Mouse (Mus musculus) G1E (cell line): ENCODE measurements around the gene Dnah7a. TPM values are rescaled to one million over a fixed set of nuclear protein-coding genes. Genes with fewer than 3 reads are reported as not detected.
A peak's percentile ranks its signal among the peaks of the same experiment; 100 is the strongest.
"Not testable (repeated sequence)": the region's sequence is repeated elsewhere in the genome, so short reads cannot be mapped to it uniquely, and the experiment has no call there.

Experiments
- ATAC-seq: 2 replicates; pipeline ENCODE4 v1.8.0; 2016; ENCODE audit warnings: mild to moderate bottlenecking; ENCODE audit not compliant: insufficient number of reproducible peaks, poor library complexity, low FRiP score, severe bottlenecking; ENCODE audit errors: extremely low read depth
- DNase-seq: peaks from one replicate; pipeline ENCODE4 v3.0.0; 2012; ENCODE audit warnings: low spot score
- H3K27me3 ChIP-seq: 2 replicates; pipeline ENCODE4 v1.6.1; 2012; ENCODE audit warnings: mild to moderate bottlenecking, low read length, inconsistent platforms; ENCODE audit not compliant: insufficient read depth
- H3K36me3 ChIP-seq: replicated peaks from 2 replicates; pipeline ENCODE3; 2012; ENCODE audit warnings: mild to moderate bottlenecking, inconsistent platforms
- H3K4me1 ChIP-seq: 2 replicates; pipeline ENCODE4 v1.6.1; 2012; ENCODE audit warnings: low read depth, low read length, inconsistent platforms, mixed read lengths; ENCODE audit not compliant: insufficient read depth
- H3K4me3 ChIP-seq: 2 replicates; pipeline ENCODE4 v1.5.1; 2012; ENCODE audit warnings: low read depth, mild to moderate bottlenecking, inconsistent platforms, low read length, moderate library complexity, mixed read lengths
- H3K9me3 ChIP-seq: replicated peaks from 2 replicates; pipeline ENCODE4 v1.6.1; 2012; ENCODE audit warnings: inconsistent platforms
- CTCF ChIP-seq: IDR thresholded peaks from 2 replicates; pipeline ENCODE4 v1.5.1; 2012; ENCODE audit warnings: low read depth, low read length, inconsistent platforms, mixed read lengths
- GATA1 ChIP-seq: IDR thresholded peaks from 2 replicates; pipeline ENCODE4 v1.6.1; 2012; ENCODE audit warnings: borderline replicate concordance, low read length, inconsistent platforms, mixed read lengths
- GATA2 ChIP-seq: IDR thresholded peaks from 2 replicates; pipeline ENCODE4 v1.6.1; 2012; ENCODE audit warnings: low read depth, low read length, inconsistent platforms, borderline replicate concordance
- POLR2AphosphoS5 ChIP-seq: IDR thresholded peaks from 2 replicates; pipeline ENCODE4 v1.6.1; 2012; ENCODE audit warnings: low read depth, low read length, inconsistent platforms; ENCODE audit not compliant: insufficient replicate concordance
- TAL1 ChIP-seq: conservative IDR thresholded peaks from 2 replicates; pipeline ENCODE4 v1.6.1; 2012; ENCODE audit warnings: low read depth, low read length, inconsistent platforms, mixed read lengths
- polyA plus RNA-seq: library from polyadenylated mRNA; stranded (reverse); fragments of >175 nt; gene quantifications from 2 replicates; pipeline ENCODE4 v1.2.3, GENCODE M21; 2012
- total RNA-seq, 2 experiments: library from RNA; stranded (forward) in 1 of 2; stranded (reverse) in 1 of 2; fragments of 200-1000 nt in 1 of 2; fragments of >200 nt in 1 of 2; fragmentation: Nextera tagmentation in 1 of 2; gene quantifications; 2 replicates each; pipeline ENCODE4 v1.2.3; 2014 to 2017

Dnah7a gene
- total and polyA plus RNA-seq, 3 experiments: 0.05 TPM; not detected in 2

GRCm38 (mm10) chr1:53741742-53742458 lies 35.3 kb upstream of the Dnah7a start:
- H3K36me3 ChIP-seq: no peaks in the 10 kb centered on the region
- peaks cover 8% of the 10 kb centered on the region; the same call in 1 of the 2 replicates for H3K27me3 ChIP-seq
- TF ChIP-seq CTCF: no peak
- TF ChIP-seq TAL1: no peak
- no peak for TF ChIP-seq POLR2AphosphoS5
- TF ChIP-seq GATA2: no peak
- TF ChIP-seq GATA1: no peak
- peaks cover 4% of the 10 kb centered on the region; the same call in 1 of the 2 replicates for H3K4me1 ChIP-seq
- ATAC-seq (no peak), DNase-seq (no peak)
- no peak overlapping the region for H3K4me3 ChIP-seq
- H3K9me3 ChIP-seq: no peaks in the 10 kb centered on the region

GRCm38 (mm10) chr1:53740777-53741336 lies 34.3 kb upstream of the Dnah7a start:
- DNase-seq (no peak), ATAC-seq (no peak)
- Histone ChIP-seq H3K4me3 (no peak overlapping the region), H3K36me3 (no peaks in the 10 kb centered on the region), H3K9me3 (no peaks in the 10 kb centered on the region), H3K27me3 (peaks cover 3% of the 10 kb centered on the region; the same call in 1 of the 2 replicates), H3K4me1 (no peaks in the 10 kb centered on the region)
- no peak for TF ChIP-seq GATA2
- TF ChIP-seq POLR2AphosphoS5: no peak
- TF ChIP-seq CTCF: no peak
- no peak for TF ChIP-seq GATA1

DNA sequence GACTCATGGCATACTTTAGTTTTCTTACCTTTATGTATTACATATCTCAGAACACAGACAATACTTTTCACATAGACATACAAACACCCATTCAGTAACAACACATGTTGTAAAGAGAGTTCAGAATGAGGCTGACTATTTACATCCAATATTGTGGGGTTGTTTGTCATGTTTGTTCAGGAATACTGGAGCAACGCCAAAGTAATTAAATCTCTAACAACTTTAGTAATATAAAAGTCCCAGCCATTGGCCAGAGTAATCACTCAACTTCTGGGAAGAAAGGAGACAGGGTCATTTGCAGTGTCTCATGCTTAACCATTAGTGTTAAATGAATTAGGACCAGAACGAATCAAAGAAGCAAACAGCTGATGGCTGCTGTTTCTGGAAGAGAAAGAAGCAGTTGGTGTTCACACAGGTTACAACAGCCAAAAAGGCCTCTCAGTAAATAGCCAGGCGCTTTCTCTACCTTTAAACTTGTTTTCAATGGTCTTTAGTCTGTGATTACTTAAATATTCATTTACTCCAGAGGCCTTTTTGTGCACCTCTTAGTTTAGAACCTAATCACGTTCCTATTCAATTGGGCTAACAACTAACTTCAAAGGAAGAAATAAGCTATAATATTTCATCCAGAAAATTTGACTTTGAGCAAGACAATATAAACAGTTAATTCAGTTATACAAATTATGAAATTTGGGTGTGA lies 33.6 kb upstream of the Dnah7a start:
- ATAC-seq, H3K4me3 ChIP-seq, DNase-seq, H3K4me1 ChIP-seq, H3K27me3 ChIP-seq, H3K9me3 ChIP-seq, H3K36me3 ChIP-seq: not testable (repeated sequence)

DNA sequence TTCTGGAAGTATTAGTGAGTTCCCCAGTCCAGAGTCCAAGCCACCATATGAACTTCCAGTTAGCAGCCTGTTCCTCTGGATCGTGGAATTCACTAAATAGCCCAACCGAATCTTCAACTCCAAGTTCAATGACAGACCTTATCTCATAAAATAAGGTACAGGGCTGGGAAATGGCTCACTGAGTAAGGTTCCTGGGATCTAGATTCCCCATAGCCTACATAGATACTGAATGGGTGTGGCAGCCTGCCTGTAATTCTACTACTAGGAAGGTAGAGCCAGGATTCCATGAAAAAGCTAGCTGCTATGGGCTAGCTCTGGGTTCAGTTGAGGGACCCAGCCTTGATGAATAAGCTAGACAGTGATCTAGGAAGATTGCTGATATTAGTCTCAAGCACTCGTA lies 30.0 kb upstream of the Dnah7a start:
- Histone ChIP-seq H3K4me3 (no peak overlapping the region), H3K4me1 (no peaks in the 10 kb centered on the region), H3K27me3 (no peaks in the 10 kb centered on the region; the same call in 1 of the 2 replicates), H3K36me3 (no peaks in the 10 kb centered on the region), H3K9me3 (no peaks in the 10 kb centered on the region)
- TF ChIP-seq CTCF: no peak
- TF ChIP-seq GATA2: no peak
- TF ChIP-seq GATA1: no peak
- no peak for TF ChIP-seq TAL1
- no peak for TF ChIP-seq POLR2AphosphoS5
- ATAC-seq: no peak
- DNase-seq: no peak

- TF ChIP-seq CTCF (no peak), TAL1 (no peak), GATA2 (no peak), GATA1 (no peak), POLR2AphosphoS5 (no peak)
- DNase-seq (no peak), ATAC-seq (peak; percentile 65)
- H3K27me3 ChIP-seq: 0 out of 2 replicates have a peak, but pooled peaks cover 3% of the 10 kb centered on the region
- H3K9me3 ChIP-seq: no peaks in the 10 kb centered on the region
- H3K4me3 ChIP-seq: no peak overlapping the region
- no peaks in the 10 kb centered on the region for H3K36me3 ChIP-seq
- H3K4me1 ChIP-seq: no peaks in the 10 kb centered on the region; the same call in 1 of the 2 replicates
Measured at GRCm38 (mm10) chr1:53728489-53729225, 22.1 kb upstream of the Dnah7a start.

GRCm38 (mm10) chr1:53726883-53727282 lies 20.3 kb upstream of the Dnah7a start:
- ATAC-seq (no peak), DNase-seq (no peak)
- no peaks in the 10 kb centered on the region; the same call in 1 of the 2 replicates for H3K4me1 ChIP-seq
- H3K27me3 ChIP-seq: 0 out of 2 replicates have a peak, but pooled peaks cover 3% of the 10 kb centered on the region
- no peak overlapping the region for H3K4me3 ChIP-seq
- H3K36me3 ChIP-seq: no peaks in the 10 kb centered on the region
- TF ChIP-seq TAL1 (no peak), CTCF (no peak), GATA1 (no peak), GATA2 (no peak), POLR2AphosphoS5 (no peak)
- H3K9me3 ChIP-seq: no peaks in the 10 kb centered on the region
